Mouse (Mus musculus): ENCODE data around the gene Stx4a. TPM values are rescaled to one million over a fixed set of nuclear protein-coding genes. Genes with fewer than 3 reads are reported as not detected.
A peak's percentile ranks its signal among the peaks of the same experiment; 100 is the strongest.

Stx4a gene
- total RNA-seq, 2 experiments from 2014 or later: 85.7 to 98.9 TPM

GRCm38 (mm10) chr7:127799738-127800137 is 24.4 kb upstream of the Stx4a start:
- no peak overlapping the region for H3K4me3 ChIP-seq
- TF ChIP-seq CTCF (IDR thresholded peaks at IDR 0.05): no peak
- no peak overlapping the region for H3K27ac ChIP-seq
- no peak for DNase-seq (ENCODE audit: extremely low spot score in 1 of 2, low spot score in 2 of 2)
- intact Hi-C loops (cut with DNase I): loop anchor here (1.0 kb wide), 1 partner anchor 76 kb away; no protein-coding TSS in a partner anchor

- peak; percentile 84 to 89 for DNase-seq (ENCODE audit: extremely low spot score in 1 of 2, low spot score in 2 of 2)
- intact Hi-C loops (cut with DNase I): loop anchor here (1.0 kb wide), 1 partner anchor 75 kb away; no protein-coding TSS in a partner anchor
- H3K27ac ChIP-seq: peak within 1 kb of the TSS; percentile 80
- H3K4me3 ChIP-seq: peak within 1 kb of the TSS; percentile 44
- TF ChIP-seq CTCF (IDR thresholded peaks at IDR 0.05): peak; percentile 97
Observed at GRCm38 (mm10) chr7:127800435-127801009, 23.6 kb upstream of the Stx4a start, which contains the start of gene Hsd3b7. Gene Hsd3b7, plus strand, starts transcription at chr7:127800604.

GRCm38 (mm10) chr7:127801010-127801621 is 23.0 kb upstream of the Stx4a start:
- TF ChIP-seq CTCF (IDR thresholded peaks at IDR 0.05): no peak; the same call in 1 of the 2 replicates
- Histone ChIP-seq H3K4me3 (peak overlapping the region; percentile 44; the same call in 1 of the 2 replicates), H3K27ac (peak overlapping the region; percentile 80)
- no peak for DNase-seq (ENCODE audit: extremely low spot score in 1 of 2, low spot score in 2 of 2)
- intact Hi-C loops (cut with DNase I): no loop called here

GRCm38 (mm10) chr7:127802313-127802712 is 21.8 kb upstream of the Stx4a start:
- DNase-seq (ENCODE audit: extremely low spot score in 1 of 2, low spot score in 2 of 2): no peak
- TF ChIP-seq CTCF (IDR thresholded peaks at IDR 0.05): no peak
- H3K27ac ChIP-seq: peak overlapping the region; percentile 78
- no peak overlapping the region for H3K4me3 ChIP-seq
- intact Hi-C loops (cut with DNase I): no loop called here

GRCm38 (mm10) chr7:127808821-127809220 is 15.3 kb upstream of the Stx4a start:
- H3K27ac ChIP-seq: no peak overlapping the region
- TF ChIP-seq CTCF (IDR thresholded peaks at IDR 0.05): no peak
- no peak overlapping the region for H3K4me3 ChIP-seq
- no peak for DNase-seq (ENCODE audit: extremely low spot score in 1 of 2, low spot score in 2 of 2)
- intact Hi-C loops (cut with DNase I): no loop called here

GRCm38 (mm10) chr7:127809846-127810245 is 14.2 kb upstream of the Stx4a start:
- no peak for DNase-seq (ENCODE audit: extremely low spot score in 1 of 2, low spot score in 2 of 2)
- H3K4me3 ChIP-seq: no peak overlapping the region
- no peak overlapping the region for H3K27ac ChIP-seq
- TF ChIP-seq CTCF (IDR thresholded peaks at IDR 0.05): no peak
- intact Hi-C loops (cut with DNase I): no loop called here

GRCm38 (mm10) chr7:127810650-127811049 is 13.4 kb upstream of the Stx4a start:
- intact Hi-C loops (cut with DNase I): no loop called here
- no peak for TF ChIP-seq CTCF (IDR thresholded peaks at IDR 0.05)
- no peak for DNase-seq (ENCODE audit: extremely low spot score in 1 of 2, low spot score in 2 of 2)
- Histone ChIP-seq H3K27ac (no peak overlapping the region), H3K4me3 (no peak overlapping the region)

GRCm38 (mm10) chr7:127811240-127811639 is 12.9 kb upstream of the Stx4a start:
- intact Hi-C loops (cut with DNase I): no loop called here
- no peak for TF ChIP-seq CTCF (IDR thresholded peaks at IDR 0.05)
- DNase-seq (ENCODE audit: extremely low spot score in 1 of 2, low spot score in 2 of 2): no peak
- Histone ChIP-seq H3K4me3 (no peak overlapping the region), H3K27ac (no peak overlapping the region)

- Histone ChIP-seq H3K4me3 (no peak overlapping the region), H3K27ac (no peak overlapping the region)
- DNase-seq (ENCODE audit: extremely low spot score in 1 of 2, low spot score in 2 of 2): no peak
- intact Hi-C loops (cut with DNase I): no loop called here
- no peak for TF ChIP-seq CTCF (IDR thresholded peaks at IDR 0.05)
Observed at GRCm38 (mm10) chr7:127812292-127812691, 11.8 kb upstream of the Stx4a start.

- TF ChIP-seq CTCF (IDR thresholded peaks at IDR 0.05): no peak
- no peak for DNase-seq (ENCODE audit: extremely low spot score in 1 of 2, low spot score in 2 of 2)
- no peak overlapping the region for H3K4me3 ChIP-seq
- intact Hi-C loops (cut with DNase I): no loop called here
- H3K27ac ChIP-seq: peak overlapping the region; percentile 86; the same call in 1 of the 2 replicates
Observed at GRCm38 (mm10) chr7:127813821-127814220, 10.3 kb upstream of the Stx4a start.

GRCm38 (mm10) chr7:127814241-127814921 is 9.7 kb upstream of the Stx4a start:
- TF ChIP-seq CTCF (IDR thresholded peaks at IDR 0.05): no peak
- DNase-seq (ENCODE audit: extremely low spot score in 1 of 2, low spot score in 2 of 2): peak; percentile 65 to 73
- Histone ChIP-seq H3K4me3 (no peak overlapping the region), H3K27ac (peak overlapping the region; percentile 86)
- intact Hi-C loops (cut with DNase I): no loop called here

GRCm38 (mm10) chr7:127815116-127815665 is 8.9 kb upstream of the Stx4a start:
- intact Hi-C loops (cut with DNase I): no loop called here
- no peak for TF ChIP-seq CTCF (IDR thresholded peaks at IDR 0.05)
- no peak for DNase-seq (ENCODE audit: extremely low spot score in 1 of 2, low spot score in 2 of 2)
- Histone ChIP-seq H3K27ac (peak overlapping the region; percentile 86), H3K4me3 (no peak overlapping the region)

Measured in left cerebral cortex, adult 2 months (tissue).